Mouse (Mus musculus) WW6 (cell line): ENCODE data around the gene Ulk1.
"Not testable (repeated sequence)": the region's sequence is repeated elsewhere in the genome, so short reads cannot be mapped to it uniquely, and the experiment has no call there.

ENCODE experiments used
- DNase-seq: peaks from one replicate; pipeline ENCODE4 v3.0.0-alpha.2; 2013; ENCODE audit warnings: low read depth, low spot score

Gene Ulk1

DNA sequence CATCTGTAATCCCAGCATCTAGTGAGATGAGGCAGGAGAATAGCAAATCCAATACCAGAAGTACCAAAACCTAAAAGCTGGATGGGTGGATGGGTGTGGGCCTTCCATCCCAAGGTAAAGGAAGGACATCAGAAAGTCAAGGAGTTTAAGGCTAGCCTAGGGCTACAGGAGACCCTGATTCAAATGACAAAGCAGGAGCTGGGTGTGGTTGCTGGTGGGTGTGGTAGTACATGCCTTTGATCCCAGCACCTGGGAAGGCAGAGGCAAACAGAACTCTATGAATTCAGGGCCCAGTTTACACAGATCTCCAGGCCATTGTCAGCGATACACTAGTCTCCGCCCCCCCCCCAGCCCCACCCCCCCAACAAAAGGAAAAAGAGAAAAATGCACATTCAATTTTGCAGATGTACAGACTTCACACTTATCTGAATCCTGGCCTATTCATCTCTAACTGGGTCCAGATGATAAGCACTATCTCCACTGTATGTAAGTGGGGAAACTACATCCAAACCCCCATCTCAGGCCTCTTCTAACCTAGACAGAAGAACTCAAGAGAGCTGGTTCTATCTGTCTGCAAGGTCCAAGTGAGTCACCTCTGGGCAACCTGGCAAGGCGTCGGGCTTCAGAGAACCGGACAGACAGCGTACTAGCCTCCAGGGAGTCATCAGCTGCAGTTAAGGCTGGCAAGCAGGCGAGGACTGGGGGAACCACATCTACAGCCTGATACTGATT, 5.7 kb downstream of the Ulk1 start:
- DNase-seq = peak; percentile 71

DNA sequence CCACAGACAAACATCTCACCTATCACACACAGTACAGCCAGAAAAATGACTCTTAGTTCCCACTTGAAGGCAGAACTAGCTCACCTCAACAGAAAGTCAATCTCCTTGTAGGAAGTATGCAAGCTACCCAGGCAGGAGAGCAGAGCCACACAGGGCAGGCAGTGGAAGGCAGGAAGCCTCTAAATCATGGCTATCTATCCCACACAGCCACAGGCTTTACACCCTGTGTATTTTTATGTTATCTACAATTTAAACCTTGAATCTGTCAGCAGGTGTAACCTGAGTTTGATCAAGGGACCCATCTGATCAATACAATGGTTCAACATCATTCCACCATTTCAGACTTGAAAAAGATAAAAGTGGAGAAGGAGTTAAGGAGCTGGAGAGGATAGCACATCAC, 7.1 kb downstream of the Ulk1 start:
- no peak for DNase-seq

GRCm38 (mm10) chr5:110802186-110802585, 7.7 kb downstream of the Ulk1 start:
- no peak for DNase-seq

DNA sequence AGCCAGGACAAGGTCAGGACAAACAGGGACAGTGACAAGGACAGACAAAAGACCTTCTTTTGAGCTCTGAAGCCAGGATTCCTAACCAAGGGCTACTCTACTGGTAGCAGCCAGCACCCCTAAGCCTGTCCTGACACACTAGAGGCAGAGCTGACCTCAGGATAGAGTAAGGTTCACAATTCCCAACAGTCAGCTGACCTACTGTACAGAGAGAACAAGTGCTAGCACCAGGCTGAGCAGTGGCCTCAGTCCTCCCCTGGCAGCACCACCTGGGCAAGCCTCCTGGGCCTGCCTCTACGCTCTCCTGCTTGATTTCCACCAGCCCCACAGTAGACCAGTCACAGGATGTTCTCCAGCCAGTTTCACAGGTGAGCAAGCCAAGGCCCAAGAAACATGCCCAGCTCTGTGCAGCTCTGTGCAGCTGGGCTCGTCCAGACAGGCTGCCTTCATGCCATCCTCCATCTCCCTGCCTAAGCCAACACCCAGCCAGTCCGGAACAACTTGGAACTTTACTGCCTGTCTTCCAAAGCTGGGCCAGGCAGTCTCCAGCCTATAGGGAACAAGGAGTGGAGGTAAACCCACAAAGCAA, 8.8 kb downstream of the Ulk1 start:
- DNase-seq = no peak

- DNase-seq = no peak
These were observed 12.2 kb downstream of the Ulk1 start for GRCm38 (mm10) chr5:110797696-110798095.

- no peak for DNase-seq
These were observed 15.5 kb downstream of the Ulk1 start for GRCm38 (mm10) chr5:110794363-110794762.

DNA sequence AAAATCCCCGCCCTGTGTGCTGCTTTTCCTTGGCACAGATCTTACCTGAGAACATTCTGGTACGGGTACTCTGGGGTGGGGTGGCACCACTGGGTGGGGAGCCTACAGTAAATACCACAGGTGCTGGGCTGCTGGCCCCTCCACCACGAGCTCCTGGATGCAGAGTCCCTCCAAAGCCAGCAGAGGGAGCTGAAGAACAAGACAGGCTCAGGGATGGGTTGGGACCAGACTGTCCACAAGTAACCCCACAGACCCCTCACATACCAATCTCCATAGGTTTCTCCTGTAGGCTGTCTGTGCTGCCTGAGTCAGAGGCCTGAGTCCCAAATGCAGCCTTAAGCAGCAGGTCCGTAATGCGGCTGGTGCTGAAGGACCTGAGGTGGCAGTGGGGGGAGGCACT, 21.2 kb downstream of the Ulk1 start:
- DNase-seq = no peak

GRCm38 (mm10) chr5:110786081-110786835, 23.6 kb downstream of the Ulk1 start:
- no peak for DNase-seq

DNA sequence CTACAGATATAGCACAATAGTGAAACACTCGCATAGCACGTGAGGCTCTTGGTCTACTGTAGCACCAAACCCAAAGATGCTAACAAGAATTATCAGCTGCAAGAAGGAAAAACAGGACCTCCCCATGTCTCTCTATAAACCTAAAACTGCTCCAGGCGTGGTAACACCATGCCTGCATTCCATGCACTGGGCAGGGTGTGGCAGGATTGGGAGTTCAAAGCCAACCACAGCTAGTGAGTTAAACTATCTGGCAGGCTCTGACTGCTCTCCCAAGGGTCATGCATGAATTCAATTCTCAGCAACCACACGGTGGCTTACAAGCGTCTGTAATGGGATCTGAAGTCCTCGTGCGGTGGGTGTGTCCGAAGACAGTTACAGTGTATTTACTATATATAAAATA, 26.7 kb downstream of the Ulk1 start:
- DNase-seq = no peak

- DNase-seq = no peak
These were observed 28.2 kb downstream of the Ulk1 start for GRCm38 (mm10) chr5:110781529-110782238.

DNA sequence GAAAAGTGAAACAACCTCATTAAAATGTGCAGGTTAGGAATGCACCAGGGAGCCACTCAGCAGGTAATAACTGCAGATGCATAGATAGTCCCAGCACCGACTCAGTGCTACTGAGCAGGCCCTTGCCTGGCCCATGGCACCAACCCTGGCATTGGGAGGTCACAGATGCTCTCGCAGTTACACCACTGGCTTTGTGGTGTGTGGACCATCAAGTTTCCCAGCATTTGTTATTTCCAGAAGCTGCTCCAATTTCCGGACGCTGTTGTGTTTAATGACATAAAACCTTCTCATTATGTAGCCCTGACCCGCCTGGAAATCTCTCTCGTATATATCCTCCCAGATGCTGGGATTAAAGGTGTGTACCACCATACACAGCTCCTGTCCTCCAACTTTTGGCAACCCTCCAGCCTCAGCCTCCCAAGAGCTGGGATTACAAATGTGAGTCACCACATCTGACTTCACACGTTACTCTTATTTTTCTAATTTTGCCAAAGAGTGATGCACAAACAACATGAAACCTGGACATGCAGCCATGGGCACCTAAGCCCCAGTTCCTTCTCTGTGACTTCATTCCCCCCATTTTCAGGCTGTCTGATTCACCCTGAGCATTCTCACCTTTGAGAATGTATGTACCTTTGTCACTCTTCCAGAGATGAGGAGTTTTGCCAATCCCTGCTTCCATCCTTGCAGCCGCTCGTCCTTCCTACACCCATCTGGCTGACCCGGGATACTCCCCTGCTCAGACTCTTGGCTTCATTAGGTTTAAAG, 29.0 kb downstream of the Ulk1 start:
- no peak for DNase-seq

GRCm38 (mm10) chr5:110779998-110780760, 29.7 kb downstream of the Ulk1 start, which contains the start of gene Pus1:
Gene Pus1, minus strand, starts transcription at chr5:110780659.
- DNase-seq = peak; percentile 58

DNA sequence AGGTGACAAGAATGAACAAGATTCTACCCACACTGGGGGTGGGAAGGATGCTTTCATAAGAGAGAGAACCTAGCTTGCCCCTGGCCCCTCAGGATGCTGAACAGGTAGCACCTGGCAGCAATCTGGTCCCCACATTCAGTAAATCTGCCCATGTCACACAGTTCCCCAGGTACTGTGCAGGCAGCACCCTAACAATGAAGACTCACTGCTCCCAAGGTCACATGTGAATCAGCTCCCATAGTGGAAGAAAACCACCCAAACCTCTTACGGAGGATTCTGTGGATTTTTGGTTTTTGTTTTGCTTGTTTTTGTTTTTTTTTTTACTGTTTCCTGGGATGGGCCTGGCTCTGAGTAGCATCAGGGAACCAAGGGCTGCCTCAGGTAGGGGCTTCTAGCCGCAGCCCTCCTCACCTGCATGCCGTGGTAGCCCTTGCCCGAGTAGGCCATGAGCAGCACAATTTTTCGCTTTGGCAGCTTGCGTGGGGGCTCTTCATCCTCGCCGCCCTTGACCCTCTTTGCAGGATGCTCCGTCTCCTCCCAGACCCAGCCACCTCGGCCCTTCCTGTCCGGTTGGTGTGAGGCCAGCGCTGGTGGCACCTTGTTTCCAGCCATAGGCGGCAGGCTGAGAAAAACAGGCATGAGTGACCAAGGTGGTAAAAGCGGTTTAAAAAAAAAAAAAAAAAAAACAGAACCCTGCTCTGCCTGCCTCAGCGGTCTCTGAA, 30.5 kb downstream of the Ulk1 start:
- DNase-seq = no peak

GRCm38 (mm10) chr5:110778263-110778662, 31.6 kb downstream of the Ulk1 start:
- DNase-seq = no peak

- DNase-seq = no peak
These were observed 33.8 kb downstream of the Ulk1 start for GRCm38 (mm10) chr5:110776141-110776540.

- no peak for DNase-seq
These were observed 35.4 kb downstream of the Ulk1 start for GRCm38 (mm10) chr5:110774511-110774910.

DNA sequence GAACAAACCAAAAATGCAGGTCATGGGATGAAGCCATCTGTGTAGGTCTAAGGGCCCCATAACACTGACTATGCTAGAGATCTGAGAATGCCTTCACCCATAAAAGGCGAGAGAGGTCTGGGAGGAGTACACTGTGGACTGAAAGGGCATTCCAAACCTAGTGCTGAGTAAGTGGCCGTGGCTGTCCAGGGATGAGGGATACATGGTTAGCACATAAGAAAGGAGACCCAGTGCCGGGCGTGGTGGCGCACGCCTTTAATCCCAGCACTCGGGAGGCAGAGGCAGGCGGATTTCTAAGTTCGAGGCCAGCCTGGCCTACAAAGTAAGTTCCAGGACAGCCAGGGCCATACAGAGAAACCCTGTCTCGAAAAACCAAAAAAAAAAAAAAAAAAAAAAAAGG, 37.0 kb downstream of the Ulk1 start:
- DNase-seq = not testable (repeated sequence)

- peak; percentile 99 for DNase-seq
These were observed 39.3 kb downstream of the Ulk1 start, which contains the start of gene Ep400 for GRCm38 (mm10) chr5:110770448-110771158. Gene Ep400, minus strand, starts transcription at chr5:110770717.

DNA sequence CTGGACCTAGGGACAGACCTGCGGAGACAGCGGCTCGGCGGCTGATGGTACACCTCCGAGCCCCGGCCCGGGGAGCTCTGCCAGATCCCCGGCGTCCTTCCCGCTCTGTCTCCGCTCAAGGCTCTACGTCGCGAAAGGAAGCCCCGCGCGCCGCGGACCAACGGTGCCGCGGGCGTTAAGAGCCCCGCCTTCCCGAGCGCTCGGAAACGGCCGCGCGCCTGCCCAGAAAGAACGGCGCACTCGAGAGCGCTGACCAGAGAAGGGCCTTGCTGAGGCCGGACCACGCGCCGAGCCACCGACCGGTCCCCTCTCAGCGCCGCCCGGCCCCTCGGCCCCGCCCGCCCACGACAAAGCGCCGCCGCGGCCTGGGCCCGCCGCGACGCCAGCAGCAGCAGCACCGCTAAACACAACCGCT, 39.9 kb downstream of the Ulk1 start:
- no peak for DNase-seq
